In genomic region chr4:32175853-32176448, GRCm38 (mm10) we compare ENCODE assay signal across 18 mouse cellular contexts.
A peak's percentile ranks its signal among the peaks of the same experiment; 100 is the strongest.
DNase-seq lines count a peak whose midpoint lies in the region; ATAC-seq and TF ChIP-seq lines count a peak whose summit lies in the region.
"Had no signal": no experiment of that assay in that cellular context is flagged by ENCODE, and none has a peak within 500 bp of the region (broad histone marks: within the 10 kb centered on the region; RNA-seq: fewer than 3 reads in every experiment).

No protein-coding gene starts in this region.

- no peaks in the 10 kb centered on the region for H3K27me3 ChIP-seq in kidney, postnatal 0 days (ENCODE audit: insufficient read depth, low read length)
- H3K27me3 ChIP-seq in limb, embryonic 11.5 days (ENCODE audit: control insufficient read depth, insufficient read depth, low read length): no peaks in the 10 kb centered on the region
- H3K27me3 ChIP-seq: kidney, embryonic 15.5 days; megakaryocyte, embryonic 14.5 days had no signal

- H3K27ac ChIP-seq in kidney, postnatal 0 days: no peak overlapping the region
- H3K27ac ChIP-seq in limb, embryonic 11.5 days (replicated peaks; ENCODE audit: low read depth, low read length): peak overlapping the region; percentile 66; the same call in 1 of the 2 replicates
- H3K27ac ChIP-seq: kidney, embryonic 15.5 days; left cerebral cortex, adult 2 months had no signal

- H3K9me3 ChIP-seq in kidney, postnatal 0 days (replicated peaks; ENCODE audit: low read length): no peaks in the 10 kb centered on the region
- H3K9me3 ChIP-seq in limb, embryonic 11.5 days (ENCODE audit: control insufficient read depth, low read length): no peaks in the 10 kb centered on the region
- H3K9me3 ChIP-seq: kidney, embryonic 15.5 days; megakaryocyte, embryonic 14.5 days had no signal

- no peak overlapping the region for H3K4me2 ChIP-seq in kidney, postnatal 0 days (ENCODE audit: low read length)
- no peak overlapping the region for H3K4me2 ChIP-seq in limb, embryonic 11.5 days (ENCODE audit: low read depth, severe bottlenecking)
- H3K4me2 ChIP-seq: kidney, embryonic 15.5 days had no signal

- no peak overlapping the region for H3K4me3 ChIP-seq in kidney, postnatal 0 days (replicated peaks; ENCODE audit: low read depth, low read length)
- H3K4me3 ChIP-seq in limb, embryonic 11.5 days (ENCODE audit: low read depth, low read length): no peak overlapping the region
- H3K4me3 ChIP-seq: kidney, embryonic 15.5 days; left cerebral cortex, adult 2 months; megakaryocyte, embryonic 14.5 days had no signal

- H3K4me1 ChIP-seq in kidney, postnatal 0 days (replicated peaks; ENCODE audit: insufficient read depth, low read length): peaks cover 8% of the 10 kb centered on the region; the same call in 1 of the 2 replicates
- peaks cover 34% of the 10 kb centered on the region for H3K4me1 ChIP-seq in limb, embryonic 11.5 days (ENCODE audit: control insufficient read depth, insufficient read depth, low read length)

- intact Hi-C loops in left cerebral cortex, postnatal 4 days (cut with DNase I): no loop called here

- no peak overlapping the region for H3K9ac ChIP-seq in kidney, postnatal 0 days (ENCODE audit: low read depth, low read length)
- H3K9ac ChIP-seq in limb, embryonic 11.5 days (ENCODE audit: low read length): no peak overlapping the region
- H3K9ac ChIP-seq: kidney, embryonic 15.5 days; liver, postnatal 0 days had no signal

- TF ChIP-seq CTCF in kidney, postnatal 0 days (IDR thresholded peaks at IDR 0.05; ENCODE audit: low read depth): no peak

- no peaks in the 10 kb centered on the region for H3K36me3 ChIP-seq in kidney, postnatal 0 days (ENCODE audit: insufficient read depth, low read length)
- no peaks in the 10 kb centered on the region for H3K36me3 ChIP-seq in limb, embryonic 11.5 days (ENCODE audit: control insufficient read depth, insufficient read depth, low read length)
- H3K36me3 ChIP-seq: kidney, embryonic 15.5 days had no signal

- no peak for ATAC-seq in kidney, postnatal 0 days (replicated peaks; ENCODE audit: low FRiP score, low read depth)
- ATAC-seq in limb, embryonic 11.5 days (ENCODE audit: insufficient number of reproducible peaks, low FRiP score, low TSS enrichment, low read depth): peak; percentile 62; the same call in 1 of the 2 replicates
- ATAC-seq: inflammation-experienced regulatory T-cells, adult 6 months; liver, postnatal 0 days had no signal

- WGBS in kidney, postnatal 0 days: 35% methylated on average over 6 of the region's 6 CpGs
- WGBS in limb, embryonic 11.5 days: 12% methylated on average over 6 of the region's 6 CpGs

- peak; percentile 52 for DNase-seq in embryo, embryonic 10 days (ENCODE audit: low spot score)
- DNase-seq in embryo, embryonic 9.5 days (ENCODE audit: extremely low spot score): no peak
- DNase-seq in kidney, postnatal 0 days (ENCODE audit: low spot score): peak; percentile 15
- DNase-seq in kidney, postnatal 25 days: no peak
- DNase-seq in embryo, embryonic 10.5 days (ENCODE audit: low spot score): peak; percentile 66
- peak; percentile 83 for DNase-seq in limb, embryonic 11.5 days (ENCODE audit: low spot score)
- DNase-seq in left cerebral cortex, postnatal 4 days: no peak
- no peak for DNase-seq in thymus, postnatal 14 days
- DNase-seq: cerebellum, adult 9-11 months; gastrocnemius, postnatal 36 days; liver; liver, postnatal 0 days; lung, postnatal 14 days; right cerebral cortex, postnatal 14 days had no signal

Comparison
In these comparisons a context has a peak if more than half of its experiments do, and no peak if none do; other contexts are left out.
1. DNase-seq: peak in embryo, embryonic 10 days (single experiment), kidney, postnatal 0 days (single experiment), embryo, embryonic 10.5 days (single experiment) and limb, embryonic 11.5 days (single experiment); none in embryo, embryonic 9.5 days (single experiment), kidney, postnatal 25 days (0 of 2), left cerebral cortex, postnatal 4 days (single experiment) and thymus, postnatal 14 days (single experiment).